Mouse (Mus musculus): Measurements from ENCODE around the gene Ccndbp1. TPM values are rescaled to one million over a fixed set of nuclear protein-coding genes. Genes with fewer than 3 reads are reported as not detected.
"Not testable (repeated sequence)": the region's sequence is repeated elsewhere in the genome, so short reads cannot be mapped to it uniquely, and the experiment has no call there.

Gene Ccndbp1
- 10 to 100 TPM; 17.3 to 19.9 TPM for total RNA-seq (2021)
- long read RNA-seq, experiment 1, transcript Ccndbp1-201 (11 exons, 1,569 nt), result major isoform, 16 of 19 reads
- long read RNA-seq, experiment 1, partial matches to known transcripts, result 0 of 19 reads
- long read RNA-seq, experiment 1, other reads (novel, unspliced or antisense), result 3 of 19 reads
- long read RNA-seq, experiment 2, transcript Ccndbp1-201 (11 exons, 1,569 nt), result major isoform, 23 of 24 reads
- long read RNA-seq, experiment 2, partial matches to known transcripts, result 1 of 24 reads
- long read RNA-seq, experiment 2, other reads (novel, unspliced or antisense), result 0 of 24 reads

DNA sequence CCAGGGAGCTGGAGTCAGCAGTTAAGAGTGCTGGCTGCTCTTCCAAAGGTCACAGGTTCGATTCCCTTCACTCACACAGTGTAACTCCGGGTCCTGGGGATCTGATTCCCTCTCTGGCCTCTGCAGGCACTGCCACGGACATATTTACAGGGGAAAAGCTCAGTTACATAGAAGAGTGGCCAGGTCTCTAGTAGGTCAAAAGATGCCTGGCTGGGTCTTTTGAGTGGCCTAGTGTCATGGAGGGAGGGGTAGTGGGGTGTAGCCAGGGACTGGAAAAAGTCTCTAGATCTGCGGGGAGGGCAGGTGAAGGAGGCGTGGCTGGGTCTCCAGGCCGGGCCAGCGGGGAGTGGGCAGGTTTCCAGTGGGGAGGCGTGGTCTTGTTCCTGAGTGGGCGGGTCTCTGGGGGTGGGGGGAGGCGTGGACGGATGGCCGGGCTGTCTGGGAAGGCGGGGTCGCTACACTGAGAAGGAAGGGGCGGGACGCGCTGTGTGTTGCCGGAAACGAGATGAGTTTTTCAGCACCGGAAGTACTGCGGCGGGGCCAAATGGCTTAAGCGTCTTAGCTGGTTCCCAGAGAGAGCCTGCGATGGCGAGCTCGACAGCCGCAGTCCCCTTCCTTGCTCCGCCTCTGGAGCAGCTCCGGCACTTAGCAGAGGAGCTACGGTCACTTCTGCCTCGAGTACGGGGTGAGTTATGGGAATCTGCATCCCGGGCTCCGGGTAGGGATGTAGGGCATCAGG is at the start of gene Ccndbp1:
Ccndbp1 (plus strand) TSS at position 479 of the 739 bp plus-strand sequence.
- DNase-seq, result peak; percentile 91

DNA sequence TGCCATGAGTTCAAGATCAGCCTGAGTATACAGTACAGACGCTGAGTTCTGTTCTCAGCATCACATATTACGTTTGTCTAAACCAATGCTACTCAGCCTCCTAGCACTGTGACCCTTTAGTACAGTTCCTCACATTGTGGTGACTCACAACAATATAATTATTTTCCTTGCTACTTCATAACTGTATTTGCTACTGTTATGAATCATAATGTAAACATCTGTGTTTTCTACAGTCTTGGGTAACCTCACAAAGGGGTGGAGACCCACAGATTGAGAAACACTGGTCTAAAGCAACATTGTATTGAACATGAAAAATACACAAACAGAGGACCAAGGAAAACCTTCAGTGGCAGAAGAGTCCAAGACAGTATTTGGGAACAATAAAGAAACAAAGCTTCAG is 48.8 kb upstream of the Ccndbp1 start:
- no peak for DNase-seq

DNA sequence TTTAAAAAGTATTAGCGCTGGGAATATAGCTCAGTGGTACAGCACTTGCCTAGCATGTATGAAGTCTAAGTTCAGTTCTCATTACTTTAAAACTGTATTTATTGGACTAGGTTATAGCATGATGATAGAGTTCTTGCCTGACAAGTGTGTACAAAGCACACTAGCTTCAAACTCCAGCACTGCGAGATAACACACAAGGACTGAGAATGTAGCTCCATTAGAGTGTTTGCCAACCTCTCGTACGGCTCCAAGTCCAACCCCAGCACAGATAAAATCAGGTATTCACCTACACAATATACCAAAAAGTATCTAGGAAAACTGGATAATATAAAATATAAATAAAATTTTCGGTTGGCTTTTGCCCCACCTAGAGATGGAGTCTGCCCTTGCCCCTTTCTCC is 48.4 kb upstream of the Ccndbp1 start:
- no peak for DNase-seq

DNA sequence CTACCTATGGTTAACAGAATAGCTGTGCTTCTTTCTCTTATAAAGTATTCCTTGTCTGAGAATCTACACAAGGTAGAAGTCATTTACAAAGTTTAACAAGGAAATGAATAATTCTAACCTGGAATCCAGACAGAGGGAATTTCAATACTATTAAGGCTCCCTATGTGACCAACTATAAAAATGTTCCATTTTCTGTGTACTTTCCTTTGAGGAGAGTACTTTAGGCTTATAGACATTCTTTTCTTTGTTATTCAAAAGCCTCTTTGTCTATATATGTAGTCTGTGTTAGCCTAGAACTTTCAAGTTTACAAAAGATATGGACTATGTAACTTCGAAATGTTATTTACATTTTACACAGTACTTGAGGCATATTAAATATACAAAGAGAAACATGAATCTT is 47.9 kb upstream of the Ccndbp1 start:
- no peak for DNase-seq

DNA sequence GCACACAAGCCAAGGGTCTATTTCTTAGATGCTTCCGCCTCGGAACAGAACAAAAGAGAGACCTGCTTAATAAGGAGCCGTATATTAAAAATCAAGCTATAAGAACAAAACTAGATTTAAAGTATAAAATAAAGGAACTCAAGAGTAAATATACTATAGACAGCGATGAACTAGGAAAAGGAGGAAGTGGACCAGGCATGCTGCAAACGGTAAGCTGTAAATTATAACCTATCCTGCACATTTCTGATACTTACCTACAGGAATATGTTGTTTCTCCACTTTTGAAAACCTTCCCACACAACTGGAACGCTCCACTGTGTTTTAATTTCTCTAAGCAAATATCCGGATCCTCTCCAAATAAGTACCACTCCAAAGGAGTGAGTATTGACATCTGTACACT is 45.1 kb upstream of the Ccndbp1 start:
- no peak for DNase-seq

DNA sequence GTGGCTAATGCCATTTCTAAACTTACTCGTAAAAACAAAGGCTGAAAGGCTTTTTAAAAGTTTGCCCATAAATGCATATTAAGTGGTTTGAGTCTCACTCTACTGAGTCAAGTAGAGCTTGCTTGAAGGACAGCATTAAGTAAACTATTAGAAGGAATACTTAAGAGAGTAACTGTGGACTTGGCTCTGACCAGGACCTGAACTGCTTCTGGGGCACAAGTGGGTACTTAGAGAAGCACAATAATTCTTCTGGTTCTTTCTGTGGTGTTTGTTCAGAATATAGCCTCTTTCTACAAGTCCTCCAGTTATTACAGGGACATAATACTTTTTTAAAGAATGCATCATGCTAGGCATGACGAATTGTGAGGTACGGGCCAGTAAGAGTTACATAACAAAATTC is 42.7 kb upstream of the Ccndbp1 start:
- DNase-seq, result no peak

DNA sequence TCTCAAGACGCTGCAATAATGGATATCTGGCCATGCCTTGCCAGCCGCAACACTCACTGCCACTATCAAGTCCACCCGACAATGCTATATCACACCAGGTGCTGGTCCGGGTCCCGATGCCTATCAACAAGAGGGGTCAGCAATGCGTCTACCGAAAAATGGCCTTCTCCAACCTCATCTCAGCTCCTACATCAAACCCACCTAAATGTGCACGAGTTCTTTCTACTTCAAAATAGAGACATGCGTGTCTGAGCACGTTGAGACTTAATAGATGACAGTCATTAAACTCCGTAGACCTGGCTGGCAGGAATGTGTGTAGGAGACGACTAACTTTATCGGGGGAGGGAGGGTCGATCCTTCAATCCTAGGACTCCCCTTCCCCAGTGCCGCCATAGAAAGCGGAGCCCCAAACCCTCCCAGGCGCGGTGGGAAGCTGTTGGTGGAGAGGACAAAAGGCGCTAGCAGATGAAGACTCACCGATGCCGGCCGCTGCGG is 38.1 kb upstream of the Ccndbp1 start:
- no peak for DNase-seq

DNA sequence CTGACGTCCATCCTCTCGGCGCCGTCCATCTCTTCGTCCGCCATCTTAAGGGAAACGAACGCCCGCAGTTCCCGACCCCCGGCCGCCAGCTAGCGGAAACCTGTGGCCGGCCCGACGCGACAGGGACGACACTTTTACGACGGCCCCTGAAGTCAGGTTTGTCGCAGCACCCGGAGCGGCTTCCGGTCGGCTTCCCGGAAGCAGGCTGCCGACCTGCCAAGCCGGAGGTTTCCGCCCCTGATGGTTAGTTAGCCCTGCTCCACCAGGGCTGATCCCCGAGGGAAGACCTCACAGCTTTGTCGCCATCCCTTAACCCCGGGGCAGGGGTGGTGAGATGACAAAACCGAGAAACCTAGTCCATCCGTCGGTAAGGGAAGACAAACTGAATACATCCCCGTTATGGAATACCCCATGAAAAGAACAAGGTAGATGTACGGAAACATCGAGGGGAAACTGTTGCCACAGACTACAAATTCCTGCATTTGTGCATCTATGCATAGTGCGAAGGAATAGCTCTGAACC is 37.6 kb upstream of the Ccndbp1 start, which contains the start of gene Ubr1:
Ubr1 (minus strand) TSS at position 157 of the 522 bp plus-strand sequence.
- DNase-seq, result peak; percentile 83

DNA sequence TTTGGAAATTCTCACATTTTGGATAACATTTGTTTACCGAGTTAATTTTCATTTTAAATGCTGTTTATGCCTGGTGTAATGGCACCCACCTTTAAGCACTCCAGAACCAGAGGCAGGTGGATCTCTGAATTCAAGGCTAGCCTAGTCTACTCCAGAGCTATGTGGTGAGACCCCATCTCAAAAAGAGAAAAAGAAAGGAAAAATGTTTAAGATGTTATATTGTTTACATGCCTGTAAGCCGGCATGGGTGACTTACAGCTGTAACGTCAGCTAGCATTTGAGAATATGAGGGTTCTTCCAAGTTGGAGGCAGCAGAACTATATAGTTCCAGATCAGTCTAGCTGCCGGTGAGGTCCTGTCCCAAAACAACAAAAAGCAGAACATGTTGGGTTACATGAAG is 36.4 kb upstream of the Ccndbp1 start:
- DNase-seq, result no peak

DNA sequence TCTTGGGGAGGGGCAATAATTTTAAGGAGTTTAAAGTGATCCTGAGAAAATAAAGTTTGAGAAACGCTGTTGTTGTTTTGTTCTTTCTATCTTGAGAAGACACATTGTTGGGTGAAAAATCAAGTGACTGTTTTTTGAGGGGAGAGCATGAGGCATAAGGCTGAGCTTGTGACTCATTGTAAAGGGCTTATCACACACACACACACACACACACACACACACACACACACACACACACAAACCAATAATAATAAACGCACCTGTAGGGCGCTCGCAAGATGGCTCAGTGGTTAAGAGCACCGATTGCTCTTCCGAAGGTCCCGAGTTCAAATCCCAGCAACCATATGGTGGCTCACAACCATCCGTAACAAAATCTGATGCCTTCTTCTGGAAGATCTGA is 35.9 kb upstream of the Ccndbp1 start:
- DNase-seq, result not testable (repeated sequence)

DNA sequence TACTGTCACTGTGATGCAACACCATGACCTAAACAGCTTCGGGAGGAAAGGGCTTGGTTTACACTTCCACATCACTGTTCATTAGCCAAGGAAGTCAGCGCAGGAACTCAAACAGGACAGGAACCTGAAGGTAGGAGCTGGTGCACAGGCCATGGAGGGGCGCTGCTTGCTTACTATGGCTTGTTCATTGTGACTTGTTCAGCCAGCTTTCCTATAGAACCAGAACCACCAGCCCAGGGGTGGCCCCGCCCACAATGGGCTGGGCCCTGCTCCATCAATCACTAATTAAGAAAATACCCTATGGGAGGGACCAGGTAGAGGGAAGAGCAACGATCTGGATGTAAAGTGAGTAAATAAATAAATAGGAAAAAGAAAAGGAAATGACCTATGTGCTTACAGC is 35.2 kb upstream of the Ccndbp1 start:
- no peak for DNase-seq

DNA sequence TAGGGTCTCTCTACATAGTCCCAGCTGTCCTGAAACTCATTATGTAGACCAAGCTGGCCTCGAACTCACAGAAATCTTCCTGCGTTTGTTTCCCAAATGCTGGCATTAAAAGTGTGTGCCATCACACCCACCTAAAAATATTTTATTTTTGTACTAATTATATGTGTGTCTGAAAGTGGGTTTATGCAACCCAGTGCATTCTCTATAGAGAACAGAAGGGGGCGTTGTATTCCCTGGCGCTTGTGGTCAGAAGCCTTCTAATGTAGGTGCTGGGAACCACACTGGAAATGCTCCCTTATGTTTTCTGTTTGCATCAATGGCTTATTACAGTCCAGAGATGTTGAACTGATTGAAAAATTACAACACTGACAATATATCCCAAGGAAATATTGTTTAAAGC is 31.9 kb upstream of the Ccndbp1 start:
- DNase-seq, result no peak

DNA sequence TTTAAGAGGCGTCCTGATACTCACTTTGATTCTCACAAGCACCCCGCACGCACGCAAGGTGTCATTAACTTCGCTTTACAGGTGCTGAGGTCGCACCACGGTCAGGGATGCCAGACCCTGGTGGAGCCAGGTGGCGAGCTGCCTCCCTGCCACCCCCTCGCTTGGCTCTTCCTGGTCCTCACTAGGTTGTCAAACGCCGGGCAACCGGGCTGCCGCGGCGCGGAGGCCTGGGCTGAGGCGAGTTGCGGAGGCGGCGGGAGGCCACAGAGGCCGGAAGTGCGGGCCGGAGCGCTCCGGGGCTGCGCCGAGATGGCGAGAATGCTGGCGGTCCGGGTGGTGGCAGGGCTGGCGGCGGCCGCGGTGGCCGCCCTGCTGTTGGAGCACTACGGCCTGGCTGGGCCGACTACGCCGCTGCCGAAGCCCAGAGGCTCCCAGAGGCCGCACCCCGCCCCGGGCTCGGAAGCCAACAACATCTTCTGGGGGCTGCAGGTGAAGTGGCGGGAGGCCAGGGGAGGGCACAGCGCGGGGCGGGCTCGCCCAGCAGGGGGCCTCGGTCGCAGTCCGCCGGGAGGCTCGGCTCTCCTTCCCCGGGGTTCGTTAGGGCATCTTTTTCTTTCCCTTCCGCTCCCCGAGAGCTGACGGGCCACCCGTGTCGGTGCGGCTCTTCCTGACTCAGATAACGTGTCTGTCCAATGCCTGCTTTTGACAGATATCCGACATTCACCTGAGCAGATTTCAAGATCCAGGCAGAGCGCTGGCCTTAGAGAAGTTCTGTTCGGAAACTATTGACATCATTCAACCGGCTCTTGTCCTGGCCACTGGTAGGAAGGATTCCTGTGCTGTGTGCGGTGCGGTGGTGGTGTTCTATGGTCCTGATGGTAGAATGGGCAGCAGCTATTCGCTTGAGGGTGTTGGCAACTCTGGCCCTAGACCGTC is 30.9 kb upstream of the Ccndbp1 start, which contains the start of gene Tmem62:
Tmem62 (plus strand) TSS at position 28 of the 936 bp plus-strand sequence.
- DNase-seq, result peak; percentile 66

DNA sequence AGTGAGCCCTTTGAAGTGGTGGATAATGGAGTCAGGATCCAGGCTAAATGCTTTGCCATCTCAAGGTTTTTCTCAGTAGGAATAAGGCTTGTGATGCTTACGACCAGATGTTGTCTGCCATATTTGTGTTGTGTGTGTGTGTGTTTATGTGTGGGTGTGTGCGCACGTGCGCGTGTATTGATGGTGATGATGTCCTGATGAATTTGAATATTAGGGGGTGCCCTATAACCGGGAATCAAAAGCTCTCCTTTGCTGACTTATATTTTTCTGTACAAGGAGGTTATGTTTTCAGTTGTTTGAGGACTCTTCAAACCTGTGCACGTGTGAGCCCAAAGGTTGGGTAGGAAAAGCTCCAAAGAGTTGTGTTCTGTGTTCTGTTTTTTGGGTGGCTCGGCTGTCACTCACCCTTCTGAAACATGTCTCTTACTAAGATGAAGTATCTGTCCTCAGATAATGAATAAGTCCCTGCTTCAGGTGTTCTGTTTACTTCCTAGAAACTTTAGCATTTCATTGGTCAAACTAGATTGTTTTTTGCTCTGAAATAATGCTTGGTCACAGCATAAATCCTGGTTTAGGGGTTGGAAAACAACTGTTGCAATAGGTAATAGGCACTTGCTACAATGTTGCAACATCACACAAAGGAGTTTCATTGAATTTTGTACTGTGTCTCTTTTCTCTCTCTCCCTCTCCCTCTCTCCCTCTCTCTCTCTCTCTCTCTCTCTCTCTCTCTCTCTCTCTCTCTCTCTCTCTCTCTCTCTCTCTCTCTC is 30.1 kb upstream of the Ccndbp1 start:
- no peak for DNase-seq

DNA sequence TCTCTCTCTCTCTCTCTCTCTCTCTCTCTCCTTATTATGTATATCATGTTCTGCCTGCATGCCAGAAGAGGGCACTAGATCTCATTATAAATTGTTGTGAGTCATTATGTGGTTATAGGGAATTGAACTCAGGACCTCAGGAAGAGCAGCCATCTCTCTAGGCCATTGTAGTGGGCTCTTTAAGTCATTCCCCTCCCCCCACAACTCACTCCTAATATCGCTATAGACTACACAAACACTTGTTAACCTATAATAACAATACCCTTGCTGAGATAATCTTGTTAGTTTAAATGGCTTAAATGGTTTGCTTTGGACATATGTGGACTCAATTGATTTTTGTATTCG is 29.5 kb upstream of the Ccndbp1 start:
- no peak for DNase-seq

DNA sequence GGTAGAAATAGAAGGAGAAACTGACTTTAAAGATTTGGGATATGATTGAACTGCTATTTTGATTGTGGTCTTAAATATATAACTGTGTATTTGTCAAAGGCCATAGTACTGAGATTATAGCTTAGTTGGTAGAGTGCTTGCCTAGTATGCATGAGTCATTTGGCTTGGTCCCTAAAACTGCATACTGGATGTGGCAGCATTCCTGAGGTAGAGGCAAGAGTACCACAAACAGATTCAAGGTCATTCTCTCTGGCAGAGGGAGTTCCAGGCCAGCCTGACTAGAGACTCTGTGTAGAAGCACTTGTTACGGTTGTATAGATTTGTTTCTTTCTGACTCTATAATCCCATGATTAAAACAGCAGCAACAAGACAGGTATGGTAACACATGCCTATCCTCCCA is 28.4 kb upstream of the Ccndbp1 start:
- no peak for DNase-seq

DNA sequence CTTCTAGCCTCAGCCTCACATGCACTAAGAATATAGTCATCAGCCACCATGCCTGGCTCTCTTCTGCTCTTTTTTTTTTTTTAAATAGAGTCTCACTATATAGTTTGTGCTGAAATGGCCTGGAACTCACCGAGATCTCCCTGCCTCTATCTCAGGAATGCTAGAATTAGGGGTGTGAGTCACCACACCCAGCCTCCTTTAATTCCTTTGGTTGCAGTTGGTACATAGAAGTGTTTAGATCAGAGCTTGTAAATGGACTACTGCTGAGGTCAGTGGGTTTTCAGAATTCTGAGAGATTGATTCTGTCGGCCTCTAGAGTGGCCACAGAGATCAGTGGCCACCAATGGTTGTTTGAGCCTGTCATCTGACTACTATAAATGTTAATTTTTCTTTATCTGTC is 27.3 kb upstream of the Ccndbp1 start:
- DNase-seq, result no peak

DNA sequence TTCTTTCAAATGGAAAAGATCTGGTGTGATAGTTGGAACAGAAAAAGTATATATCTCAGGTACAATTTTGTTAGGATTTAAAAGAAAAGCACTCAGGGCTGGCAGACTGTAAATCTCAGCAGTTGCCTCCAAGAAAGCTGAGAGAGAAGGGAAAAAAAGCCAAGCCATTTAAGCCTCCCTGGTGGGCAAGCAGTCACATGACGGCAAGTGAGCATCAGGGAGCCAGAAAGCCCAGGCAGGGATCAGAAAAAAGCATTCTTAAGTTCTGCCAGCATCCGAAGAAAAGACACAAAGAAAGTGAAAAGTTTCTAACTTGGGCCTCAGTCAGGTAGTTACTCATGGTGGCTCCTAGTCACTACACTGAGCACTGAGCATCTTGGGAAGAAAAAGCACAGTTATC is 24.6 kb upstream of the Ccndbp1 start:
- DNase-seq, result no peak

DNA sequence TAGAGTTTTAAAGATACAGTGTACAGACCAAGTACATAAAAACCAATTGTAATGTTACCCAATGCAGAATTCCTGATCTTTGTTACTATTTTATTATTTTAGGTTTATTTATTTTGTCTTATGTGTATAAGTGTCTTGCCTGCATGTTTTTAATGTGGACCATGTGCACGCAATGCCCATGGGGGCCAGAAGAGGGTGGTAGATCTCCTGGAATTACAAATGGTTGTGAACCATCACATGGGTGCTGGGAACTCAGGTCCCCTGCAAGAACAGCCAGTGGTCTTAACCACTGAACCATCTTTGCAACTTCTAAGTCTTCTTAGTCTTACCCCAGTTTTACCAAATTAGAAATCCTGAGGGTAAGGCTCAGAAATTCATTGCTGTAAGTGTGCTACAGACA is 23.0 kb upstream of the Ccndbp1 start:
- no peak for DNase-seq

DNA sequence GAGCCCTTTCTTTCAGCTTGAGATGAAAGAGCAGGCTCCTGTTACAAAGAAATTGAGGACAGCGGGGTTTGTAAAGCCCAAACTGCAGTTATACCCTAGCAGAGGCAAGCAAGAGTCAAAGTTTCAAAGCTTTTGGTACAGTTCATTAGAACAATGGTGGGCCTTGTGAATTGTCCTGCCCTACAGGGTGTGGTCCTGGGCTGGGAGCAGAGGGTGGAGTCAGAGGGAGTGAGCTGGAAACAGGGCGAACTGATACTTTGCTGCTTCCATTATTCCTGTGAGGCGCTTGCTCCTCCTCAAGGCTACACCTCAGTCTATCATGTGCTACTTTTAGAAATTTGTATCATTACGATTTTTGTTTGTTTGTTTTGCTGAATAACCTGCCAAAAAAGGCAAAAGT is 17.0 kb upstream of the Ccndbp1 start:
- no peak for DNase-seq

DNA sequence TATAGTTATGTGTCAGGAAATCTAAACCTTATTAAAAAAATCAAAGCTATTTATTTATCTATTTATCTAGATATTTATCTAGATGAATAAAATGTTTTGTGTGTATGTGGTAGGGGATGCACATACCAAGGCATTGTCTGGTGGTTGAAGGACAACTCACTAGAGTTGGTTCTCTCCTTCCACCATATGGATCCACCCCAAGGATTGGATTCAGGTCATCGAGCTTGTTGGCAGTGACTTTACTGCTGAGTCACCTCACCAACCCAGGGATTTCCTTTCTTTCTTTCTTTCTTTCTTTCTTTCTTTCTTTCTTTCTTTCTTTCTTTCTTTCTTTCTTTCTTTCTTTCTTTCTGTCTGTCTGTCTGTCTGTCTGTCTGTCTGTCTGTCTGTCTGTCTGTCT is 11.6 kb upstream of the Ccndbp1 start:
- not testable (repeated sequence) for DNase-seq

DNA sequence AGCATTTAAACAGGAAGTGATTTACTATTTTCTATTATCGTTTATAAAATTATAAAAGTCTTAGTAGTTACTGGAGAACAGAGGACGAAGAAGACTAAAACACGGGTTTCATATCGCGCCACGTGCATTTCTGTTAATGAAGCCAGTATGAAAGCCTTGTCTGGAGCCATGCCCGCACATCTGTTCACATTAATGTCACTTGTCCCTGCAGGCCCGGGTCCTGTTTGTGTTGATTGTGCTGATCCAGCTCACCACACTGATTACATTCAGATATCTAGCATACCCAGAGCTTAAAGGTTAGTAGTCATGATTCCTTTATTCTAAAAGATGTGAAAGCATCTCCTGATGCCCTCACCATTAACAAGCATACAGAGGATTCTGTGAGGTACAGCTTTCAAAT is 9.3 kb upstream of the Ccndbp1 start:
- DNase-seq, result no peak

Measured in gastrocnemius, postnatal 10 days (tissue).